Mouse (Mus musculus): ENCODE results near the gene Ppef1. TPM values are rescaled to one million over a fixed set of nuclear protein-coding genes. Genes with fewer than 3 reads are reported as not detected.

The Ppef1 gene
- polyA plus RNA-seq, 1 experiment from 2014 or later = not detected

- WGBS = 69% methylated on average over 1 of the region's 1 CpGs
- Histone ChIP-seq H3K4me3 (ENCODE audit: low read length) (no peak overlapping the region), H3K27me3 (ENCODE audit: control insufficient read depth, insufficient read depth, low read length) (no peaks in the 10 kb centered on the region), H3K4me1 (ENCODE audit: control insufficient read depth, insufficient read depth, low read length) (no peaks in the 10 kb centered on the region), H3K36me3 (ENCODE audit: control insufficient read depth, insufficient read depth, low read length) (no peaks in the 10 kb centered on the region), H3K9me3 (ENCODE audit: control insufficient read depth, low read length) (no peaks in the 10 kb centered on the region), H3K4me2 (replicated peaks; ENCODE audit: low read depth, low read length) (no peak overlapping the region), H3K9ac (ENCODE audit: low read depth, low read length) (no peak overlapping the region), H3K27ac (ENCODE audit: low read depth, low read length) (no peak overlapping the region)
- no peak for ATAC-seq (ENCODE audit: low FRiP score, low TSS enrichment)
These were observed 9.8 kb upstream of the Ppef1 start for GRCm38 (mm10) chrX:160745399-160745798.

GRCm38 (mm10) chrX:160699171-160699570 is 36.4 kb downstream of the Ppef1 start:
- Histone ChIP-seq H3K9ac (ENCODE audit: low read depth, low read length) (no peak overlapping the region), H3K36me3 (ENCODE audit: control insufficient read depth, insufficient read depth, low read length) (no peaks in the 10 kb centered on the region), H3K4me3 (ENCODE audit: low read length) (no peak overlapping the region), H3K4me2 (replicated peaks; ENCODE audit: low read depth, low read length) (no peak overlapping the region), H3K27me3 (ENCODE audit: control insufficient read depth, insufficient read depth, low read length) (no peaks in the 10 kb centered on the region; the same call in 1 of the 2 replicates), H3K27ac (ENCODE audit: low read depth, low read length) (no peak overlapping the region), H3K4me1 (ENCODE audit: control insufficient read depth, insufficient read depth, low read length) (no peaks in the 10 kb centered on the region), H3K9me3 (ENCODE audit: control insufficient read depth, low read length) (no peaks in the 10 kb centered on the region)
- ATAC-seq (ENCODE audit: low FRiP score, low TSS enrichment) = no peak
- 60% methylated on average over 1 of the region's 1 CpGs for WGBS

DNA sequence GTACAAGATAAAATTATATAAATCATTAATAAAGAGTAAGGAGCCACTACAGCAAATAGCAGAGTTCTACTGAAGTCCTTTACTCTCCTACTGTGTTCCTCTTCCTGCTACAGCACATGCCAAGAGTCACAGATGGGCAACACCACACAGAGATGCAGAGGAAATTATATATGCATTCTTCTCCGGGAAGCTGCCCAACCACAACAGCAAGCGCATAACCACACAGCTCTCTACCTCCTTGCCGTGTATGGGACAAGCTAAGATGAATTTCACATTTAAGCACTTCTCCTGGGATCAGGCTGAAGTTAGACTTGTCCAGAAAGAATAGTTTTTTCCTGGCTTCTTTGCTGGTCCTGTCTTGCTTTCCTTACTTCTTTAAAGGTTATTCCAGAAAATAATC is 44.0 kb downstream of the Ppef1 start:
- Histone ChIP-seq H3K27ac (ENCODE audit: low read depth, low read length) (no peak overlapping the region), H3K9me3 (ENCODE audit: control insufficient read depth, low read length) (no peaks in the 10 kb centered on the region), H3K36me3 (ENCODE audit: control insufficient read depth, insufficient read depth, low read length) (no peaks in the 10 kb centered on the region), H3K4me1 (ENCODE audit: control insufficient read depth, insufficient read depth, low read length) (no peaks in the 10 kb centered on the region), H3K4me3 (ENCODE audit: low read length) (no peak overlapping the region), H3K27me3 (ENCODE audit: control insufficient read depth, insufficient read depth, low read length) (no peaks in the 10 kb centered on the region; the same call in 1 of the 2 replicates), H3K9ac (ENCODE audit: low read depth, low read length) (no peak overlapping the region), H3K4me2 (replicated peaks; ENCODE audit: low read depth, low read length) (no peak overlapping the region)
- no peak for ATAC-seq (ENCODE audit: low FRiP score, low TSS enrichment)
- WGBS = 93% methylated on average over 3 of the region's 3 CpGs

DNA sequence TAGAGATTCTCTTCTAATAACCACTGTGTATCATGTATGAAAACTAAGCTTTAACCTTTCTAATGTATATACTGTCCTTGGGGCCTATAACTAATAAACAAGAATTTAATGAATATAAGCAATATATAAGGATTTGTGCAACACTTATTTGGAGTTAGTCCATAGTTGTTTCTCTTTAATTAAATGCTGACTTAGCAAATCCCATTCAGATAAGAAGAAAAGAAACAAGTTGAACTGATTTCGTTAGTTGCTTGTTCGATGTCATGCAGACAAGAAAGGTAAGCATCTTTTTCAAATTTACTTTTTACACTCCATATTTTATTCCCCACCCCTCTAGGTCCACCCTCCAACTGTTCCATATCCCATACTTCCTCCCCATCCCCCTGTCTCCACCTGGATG is 45.5 kb downstream of the Ppef1 start:
- H3K27ac ChIP-seq (ENCODE audit: low read depth, low read length) = no peak overlapping the region
- no peak overlapping the region for H3K4me2 ChIP-seq (replicated peaks; ENCODE audit: low read depth, low read length)
- H3K27me3 ChIP-seq (ENCODE audit: control insufficient read depth, insufficient read depth, low read length) = no peaks in the 10 kb centered on the region; the same call in 1 of the 2 replicates

DNA sequence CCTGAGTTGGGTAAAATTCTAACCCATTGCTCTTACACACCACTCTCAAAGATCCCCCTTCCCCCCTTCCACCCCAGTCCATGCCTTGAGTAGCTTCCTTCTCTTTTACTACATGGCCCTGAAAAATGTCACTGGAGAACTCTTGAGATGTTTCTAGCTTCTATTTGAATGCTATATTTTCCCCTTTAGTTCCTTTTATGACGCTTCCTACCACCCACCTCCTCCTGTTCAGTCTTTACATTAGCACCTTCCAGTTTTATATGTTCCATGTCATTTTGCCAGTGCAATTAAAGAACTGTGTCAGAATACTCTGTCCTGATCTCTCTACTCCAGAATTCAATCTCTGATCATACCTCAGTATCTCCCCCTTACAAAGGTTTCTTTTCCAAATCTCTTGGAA is 65.6 kb downstream of the Ppef1 start:
- no peak overlapping the region for H3K4me2 ChIP-seq (replicated peaks; ENCODE audit: low read depth, low read length)
- 86% methylated on average over 1 of the region's 1 CpGs for WGBS
- no peaks in the 10 kb centered on the region for H3K9me3 ChIP-seq (ENCODE audit: control insufficient read depth, low read length)
- no peak overlapping the region for H3K9ac ChIP-seq (ENCODE audit: low read depth, low read length)
- no peaks in the 10 kb centered on the region for H3K27me3 ChIP-seq (ENCODE audit: control insufficient read depth, insufficient read depth, low read length)
- no peaks in the 10 kb centered on the region for H3K36me3 ChIP-seq (ENCODE audit: control insufficient read depth, insufficient read depth, low read length)
- no peak for ATAC-seq (ENCODE audit: low FRiP score, low TSS enrichment)
- no peak overlapping the region for H3K4me3 ChIP-seq (ENCODE audit: low read length)
- no peaks in the 10 kb centered on the region for H3K4me1 ChIP-seq (ENCODE audit: control insufficient read depth, insufficient read depth, low read length)
- no peak overlapping the region for H3K27ac ChIP-seq (ENCODE audit: low read depth, low read length)

More for the DNA sequence above, 45.5 kb downstream of the Ppef1 start:
- Histone ChIP-seq H3K4me3 (ENCODE audit: low read length) (no peak overlapping the region), H3K36me3 (ENCODE audit: control insufficient read depth, insufficient read depth, low read length) (no peaks in the 10 kb centered on the region), H3K4me1 (ENCODE audit: control insufficient read depth, insufficient read depth, low read length) (no peaks in the 10 kb centered on the region), H3K9me3 (ENCODE audit: control insufficient read depth, low read length) (no peaks in the 10 kb centered on the region), H3K9ac (ENCODE audit: low read depth, low read length) (no peak overlapping the region)
- 94% methylated on average over 2 of the region's 2 CpGs for WGBS
- no peak for ATAC-seq (ENCODE audit: low FRiP score, low TSS enrichment)

DNA sequence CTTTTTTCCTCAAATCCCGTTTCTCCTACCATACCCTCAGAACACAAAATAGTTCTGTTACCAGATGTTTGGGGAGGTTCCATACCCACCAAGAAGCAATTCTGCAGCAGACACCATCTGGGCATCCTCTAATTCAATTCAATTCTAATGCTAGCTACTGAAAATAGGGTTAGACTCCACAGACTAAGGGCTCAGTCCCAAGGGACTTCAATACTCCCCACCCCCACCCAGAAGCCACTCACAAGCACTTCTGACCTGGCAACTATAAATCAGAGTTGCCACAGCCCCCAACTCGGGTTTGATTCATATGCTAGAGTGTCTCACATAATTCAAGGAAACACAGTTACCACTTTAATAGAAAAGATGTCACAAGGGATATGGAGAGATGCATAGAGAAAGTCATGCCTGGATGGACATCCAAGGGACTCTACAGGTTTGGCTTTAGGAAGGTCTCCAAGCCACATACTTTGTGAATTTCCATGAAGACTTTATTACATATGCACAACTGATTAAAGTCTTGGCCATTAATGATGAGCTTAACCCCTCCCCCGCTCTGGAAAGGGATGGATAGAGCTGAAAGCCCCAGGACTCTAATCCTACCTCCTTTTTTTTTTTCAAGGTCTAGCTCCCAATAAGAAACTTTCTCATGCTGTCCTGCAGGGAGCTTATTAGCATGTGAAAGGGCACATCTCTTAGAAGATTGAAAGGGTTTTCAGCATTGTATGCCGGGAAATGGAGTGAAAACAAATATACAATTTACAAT is 124.5 kb downstream of the Ppef1 start:
- ATAC-seq (ENCODE audit: low FRiP score, low TSS enrichment) = no peak

GRCm38 (mm10) chrX:160610482-160610881 is 125.1 kb downstream of the Ppef1 start:
- Histone ChIP-seq H3K9ac (ENCODE audit: low read depth, low read length) (no peak overlapping the region), H3K9me3 (ENCODE audit: control insufficient read depth, low read length) (no peaks in the 10 kb centered on the region), H3K4me1 (ENCODE audit: control insufficient read depth, insufficient read depth, low read length) (no peaks in the 10 kb centered on the region), H3K36me3 (ENCODE audit: control insufficient read depth, insufficient read depth, low read length) (no peaks in the 10 kb centered on the region), H3K27ac (ENCODE audit: low read depth, low read length) (no peak overlapping the region), H3K4me3 (ENCODE audit: low read length) (no peak overlapping the region), H3K27me3 (ENCODE audit: control insufficient read depth, insufficient read depth, low read length) (no peaks in the 10 kb centered on the region; the same call in 1 of the 2 replicates), H3K4me2 (replicated peaks; ENCODE audit: low read depth, low read length) (no peak overlapping the region)
- WGBS = 84% methylated on average over 2 of the region's 2 CpGs
- no peak for ATAC-seq (ENCODE audit: low FRiP score, low TSS enrichment)

More for the DNA sequence above, 124.5 kb downstream of the Ppef1 start:
- no peak overlapping the region for H3K9ac ChIP-seq (ENCODE audit: low read depth, low read length)
- no peaks in the 10 kb centered on the region for H3K36me3 ChIP-seq (ENCODE audit: control insufficient read depth, insufficient read depth, low read length)
- no peak overlapping the region for H3K4me2 ChIP-seq (replicated peaks; ENCODE audit: low read depth, low read length)
- H3K4me1 ChIP-seq (ENCODE audit: control insufficient read depth, insufficient read depth, low read length) = no peaks in the 10 kb centered on the region
- H3K27ac ChIP-seq (ENCODE audit: low read depth, low read length) = no peak overlapping the region
- H3K4me3 ChIP-seq (ENCODE audit: low read length) = no peak overlapping the region
- H3K9me3 ChIP-seq (ENCODE audit: control insufficient read depth, low read length) = no peaks in the 10 kb centered on the region
- WGBS = 47% methylated on average over 4 of the region's 4 CpGs
- no peaks in the 10 kb centered on the region; the same call in 1 of the 2 replicates for H3K27me3 ChIP-seq (ENCODE audit: control insufficient read depth, insufficient read depth, low read length)

DNA sequence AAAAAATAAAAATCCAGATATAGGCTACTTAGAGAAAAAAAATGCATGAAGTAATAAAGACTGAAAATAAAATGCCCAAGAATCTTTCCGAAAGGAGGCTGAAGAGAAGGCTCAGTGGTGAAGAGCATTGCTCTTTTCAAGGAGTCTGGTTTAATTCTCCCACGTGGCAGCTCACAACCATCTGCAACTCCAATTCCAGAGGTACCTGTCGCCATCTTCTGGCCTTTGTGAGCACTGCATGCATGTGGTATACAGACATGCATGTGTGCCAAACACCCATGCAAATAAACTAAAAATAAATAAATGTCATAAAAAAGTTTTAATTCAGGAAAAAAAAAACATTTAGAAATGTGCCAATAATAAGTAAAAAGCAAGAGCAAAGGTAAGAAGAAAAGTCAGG is 125.7 kb downstream of the Ppef1 start:
- H3K4me3 ChIP-seq (ENCODE audit: low read length) = no peak overlapping the region
- no peak for ATAC-seq (ENCODE audit: low FRiP score, low TSS enrichment)
- H3K9me3 ChIP-seq (ENCODE audit: control insufficient read depth, low read length) = no peaks in the 10 kb centered on the region
- H3K4me2 ChIP-seq (replicated peaks; ENCODE audit: low read depth, low read length) = no peak overlapping the region
- no peaks in the 10 kb centered on the region; the same call in 1 of the 2 replicates for H3K27me3 ChIP-seq (ENCODE audit: control insufficient read depth, insufficient read depth, low read length)
- H3K27ac ChIP-seq (ENCODE audit: low read depth, low read length) = no peak overlapping the region
- 34% methylated on average over 3 of the region's 3 CpGs for WGBS
- no peak overlapping the region for H3K9ac ChIP-seq (ENCODE audit: low read depth, low read length)
- H3K4me1 ChIP-seq (ENCODE audit: control insufficient read depth, insufficient read depth, low read length) = no peaks in the 10 kb centered on the region
- no peaks in the 10 kb centered on the region for H3K36me3 ChIP-seq (ENCODE audit: control insufficient read depth, insufficient read depth, low read length)

DNA sequence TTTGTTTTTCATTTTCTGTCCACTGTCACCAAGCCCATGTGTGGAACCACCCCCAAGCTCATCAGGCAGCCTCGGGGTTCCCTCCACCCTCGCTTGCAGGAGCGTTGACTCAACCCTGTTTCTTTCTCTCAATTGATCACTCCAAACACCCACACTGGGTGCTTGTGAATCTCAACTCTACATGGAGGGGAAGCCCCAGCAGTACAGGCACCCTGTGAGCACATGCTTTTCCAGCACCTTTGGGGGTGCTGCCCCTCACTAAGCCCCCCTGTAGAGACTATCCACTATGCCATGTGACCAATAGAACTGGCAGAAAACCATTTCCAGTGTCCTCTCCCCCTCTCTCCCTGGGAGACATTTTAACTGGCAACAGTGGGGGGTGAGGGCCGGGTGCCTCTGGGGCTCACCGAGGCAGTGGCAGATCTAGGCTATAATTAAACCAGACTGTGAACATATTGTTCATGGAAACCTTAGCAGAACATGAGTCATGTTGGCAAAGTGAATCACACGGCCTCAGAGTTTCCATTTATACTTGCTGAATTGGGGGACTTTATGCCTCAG is 131.5 kb downstream of the Ppef1 start:
- Histone ChIP-seq H3K4me3 (ENCODE audit: low read length) (no peak overlapping the region), H3K9me3 (ENCODE audit: control insufficient read depth, low read length) (no peaks in the 10 kb centered on the region), H3K9ac (ENCODE audit: low read depth, low read length) (no peak overlapping the region), H3K27me3 (ENCODE audit: control insufficient read depth, insufficient read depth, low read length) (no peaks in the 10 kb centered on the region), H3K27ac (ENCODE audit: low read depth, low read length) (no peak overlapping the region), H3K36me3 (ENCODE audit: control insufficient read depth, insufficient read depth, low read length) (no peaks in the 10 kb centered on the region), H3K4me2 (replicated peaks; ENCODE audit: low read depth, low read length) (no peak overlapping the region), H3K4me1 (ENCODE audit: control insufficient read depth, insufficient read depth, low read length) (0 out of 2 replicates have a peak, but pooled peaks cover 10% of the 10 kb centered on the region)
- ATAC-seq (ENCODE audit: low FRiP score, low TSS enrichment) = no peak
- WGBS = 56% methylated on average over 6 of the region's 6 CpGs

Data from kidney, embryonic 14.5 days (tissue).